Mouse (Mus musculus) liver, embryonic 16.5 days (tissue): Measurements from ENCODE around the gene Oprl1. TPM values are rescaled to one million over a fixed set of nuclear protein-coding genes. Genes with fewer than 3 reads are reported as not detected.

Experiments used
- ATAC-seq: fragments of 200-750 bp; cut with Nextera tagmentation; 2 replicates; pipeline ENCODE4 v1.8.0; 2017; ENCODE audit warnings: low read depth, mild to moderate bottlenecking, moderate number of reproducible peaks, moderate library complexity
- H3K27ac ChIP-seq: fragments of 300-500 bp; sonication (generic); 2 replicates; pipeline ENCODE4 v1.5.1; 2014; ENCODE audit warnings: mild to moderate bottlenecking, low read length
- H3K27me3 ChIP-seq: fragments of 300-500 bp; sonication (generic); 2 replicates; pipeline ENCODE4 v1.6.1; 2014; ENCODE audit warnings: low read depth, low read length, mixed read lengths; ENCODE audit not compliant: control insufficient read depth, insufficient read depth
- H3K36me3 ChIP-seq: fragments of 300-500 bp; sonication (generic); 2 replicates; pipeline ENCODE4 v1.6.1; 2014; ENCODE audit warnings: mild to moderate bottlenecking; ENCODE audit not compliant: control insufficient read depth, insufficient read depth
- H3K4me1 ChIP-seq: fragments of 300-500 bp; sonication (generic); 2 replicates; pipeline ENCODE4 v1.6.1; 2014; ENCODE audit warnings: low read depth, low read length, mixed read lengths; ENCODE audit not compliant: control insufficient read depth
- H3K4me2 ChIP-seq: fragments of 300-500 bp; sonication (generic); 2 replicates; pipeline ENCODE4 v1.6.1; 2014; ENCODE audit warnings: low read depth, low read length, mixed read lengths
- H3K4me3 ChIP-seq: fragments of 300-500 bp; sonication (generic); 2 replicates; pipeline ENCODE4 v1.5.1; 2014; ENCODE audit warnings: low read depth, mild to moderate bottlenecking, low read length
- H3K9ac ChIP-seq: fragments of 300-500 bp; sonication (generic); 2 replicates; pipeline ENCODE4 v1.6.1; 2014; ENCODE audit warnings: low read depth, low read length
- H3K9me3 ChIP-seq: fragments of 300-500 bp; sonication (generic); replicated peaks from 2 replicates; pipeline ENCODE4 v1.6.1; 2016; ENCODE audit warnings: low read length; ENCODE audit not compliant: control insufficient read depth
- WGBS: fragments of 180-500 bp; shearing (Covaris S2); extraction: QIAGEN DNeasy Blood & Tissue Kit; methylation state at CpG from one replicate; pipeline ENCODE4 v1.1.7; 2014; ENCODE audit not compliant: insufficient replicate concordance; 5-methylcytosine and 5-hydroxymethylcytosine counted together
- polyA plus RNA-seq: library from polyadenylated mRNA; unstranded; fragments of >200 nt; fragmentation: Nextera tagmentation; extraction: Ambion mirVana; gene quantifications from 2 replicates; pipeline ENCODE4 v1.2.1, GENCODE M21; 2015

The Oprl1 gene
- polyA plus RNA-seq, 1 experiment from 2014 or later = 0.11 TPM

DNA sequence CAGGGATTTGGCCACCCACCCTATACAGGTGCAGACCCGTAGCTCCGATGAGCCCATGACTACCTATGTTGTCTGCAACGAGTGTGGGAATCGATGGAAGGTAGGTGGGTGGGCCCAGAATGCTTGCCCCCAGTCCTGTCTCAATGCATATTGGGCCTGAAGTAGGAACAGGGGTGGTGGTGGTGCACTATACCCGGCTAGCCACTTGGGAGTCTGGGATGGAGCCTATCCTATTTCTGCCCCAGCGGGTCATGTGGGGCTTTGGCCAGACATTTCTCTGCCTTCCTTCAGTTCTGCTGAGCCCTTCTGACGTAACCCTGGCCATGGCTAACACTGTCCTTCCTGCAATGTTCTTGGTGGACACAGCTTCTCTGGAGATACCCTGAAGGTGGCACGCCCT, 27.2 kb upstream of the Oprl1 start:
- no peak for ATAC-seq
- WGBS = 77% methylated on average over 8 of the region's 8 CpGs
- H3K27ac ChIP-seq = no peak overlapping the region
- H3K9ac ChIP-seq = no peak overlapping the region
- no peaks in the 10 kb centered on the region for H3K36me3 ChIP-seq
- H3K4me1 ChIP-seq = no peaks in the 10 kb centered on the region
- H3K9me3 ChIP-seq = no peaks in the 10 kb centered on the region
- H3K4me3 ChIP-seq = no peak overlapping the region
- no peaks in the 10 kb centered on the region for H3K27me3 ChIP-seq
- H3K4me2 ChIP-seq = no peak overlapping the region

DNA sequence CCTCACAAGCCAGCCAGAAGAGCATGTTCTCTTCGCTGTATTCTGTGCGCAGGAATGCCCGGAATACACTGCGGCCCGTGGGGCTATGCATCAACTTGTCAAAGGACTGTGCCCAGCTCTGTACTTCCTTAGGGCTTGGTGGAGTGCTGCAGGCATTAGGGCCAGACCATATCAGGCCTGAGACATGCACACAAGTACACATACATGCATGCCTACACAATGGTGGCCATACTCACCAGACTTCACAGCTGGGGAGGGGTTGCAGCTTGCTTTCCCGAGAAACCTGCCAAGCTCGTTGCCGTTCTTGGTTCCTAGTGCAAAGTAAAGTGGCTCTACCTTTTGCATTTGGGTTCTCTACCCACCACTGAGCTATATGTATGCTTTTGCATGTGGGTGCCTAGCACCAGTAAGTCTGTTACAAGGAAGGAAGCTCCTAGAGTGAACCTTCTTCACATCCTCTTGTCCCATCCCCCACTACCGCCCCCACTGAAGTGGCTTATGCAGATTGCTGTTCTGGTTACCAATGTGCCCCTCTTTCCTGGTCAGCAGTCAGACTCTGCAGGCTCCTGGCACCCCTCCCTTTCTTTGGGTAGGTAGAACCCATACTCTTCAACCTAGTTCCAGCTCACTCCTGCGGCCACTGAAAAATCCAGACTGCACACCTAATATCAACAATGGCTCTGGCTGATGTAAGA, 25.2 kb upstream of the Oprl1 start:
- ATAC-seq = no peak
- Histone ChIP-seq H3K4me2 (no peak overlapping the region), H3K27me3 (peaks cover 8% of the 10 kb centered on the region), H3K4me1 (no peaks in the 10 kb centered on the region; the same call in 1 of the 2 replicates), H3K9me3 (no peaks in the 10 kb centered on the region), H3K27ac (no peak overlapping the region), H3K36me3 (no peaks in the 10 kb centered on the region), H3K4me3 (no peak overlapping the region), H3K9ac (no peak overlapping the region)
- 72% methylated on average over 10 of the region's 10 CpGs for WGBS

DNA sequence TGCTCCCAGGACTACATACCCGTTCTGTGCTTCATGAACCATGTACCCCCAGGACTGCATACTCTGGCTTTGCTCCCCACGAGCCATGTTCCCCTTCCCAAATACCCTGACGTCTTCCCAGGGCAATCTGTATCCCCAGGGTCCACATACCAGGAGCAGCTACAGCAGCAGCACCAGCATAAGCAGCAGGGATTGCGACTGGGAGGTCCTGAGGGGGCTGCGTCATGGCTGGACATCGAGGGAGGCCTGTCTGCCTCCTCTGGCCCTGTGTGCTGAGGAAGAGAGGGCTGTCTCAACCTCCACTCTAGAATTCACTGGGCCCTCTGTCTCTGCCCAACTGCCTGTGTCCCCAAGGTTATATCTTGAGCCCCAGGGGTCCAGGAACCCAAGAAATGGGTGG, 23.7 kb upstream of the Oprl1 start:
- peak overlapping the region; percentile 49 for H3K4me3 ChIP-seq
- peaks cover 15% of the 10 kb centered on the region for H3K27me3 ChIP-seq
- ATAC-seq = no peak
- H3K9me3 ChIP-seq = no peaks in the 10 kb centered on the region
- H3K4me1 ChIP-seq = no peaks in the 10 kb centered on the region; the same call in 1 of the 2 replicates
- peak overlapping the region; percentile 12; the same call in 1 of the 2 replicates for H3K9ac ChIP-seq
- H3K4me2 ChIP-seq = peak overlapping the region; percentile 37
- no peak overlapping the region for H3K27ac ChIP-seq
- WGBS = 51% methylated on average over 6 of the region's 6 CpGs
- H3K36me3 ChIP-seq = no peaks in the 10 kb centered on the region

DNA sequence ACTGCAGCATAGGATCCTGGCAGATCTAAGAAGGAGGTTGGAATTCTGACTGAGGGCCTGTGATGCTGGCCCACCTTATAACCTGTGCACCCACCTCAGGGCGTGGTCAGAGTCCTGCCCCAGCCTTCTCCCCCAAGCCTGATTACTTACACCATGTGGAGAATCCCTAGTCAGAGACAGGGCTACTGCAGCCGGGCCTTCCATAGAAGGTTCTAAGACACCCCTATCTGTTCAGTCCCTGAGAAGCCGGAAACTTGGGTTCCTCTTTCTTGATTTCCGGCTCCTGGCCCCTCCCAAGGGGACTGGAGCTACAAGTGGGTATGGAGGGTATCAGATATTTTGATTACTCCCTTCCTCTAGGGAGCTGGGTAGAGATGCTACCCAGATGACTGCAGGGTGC, 23.2 kb upstream of the Oprl1 start:
- Histone ChIP-seq H3K4me1 (no peaks in the 10 kb centered on the region; the same call in 1 of the 2 replicates), H3K27ac (no peak overlapping the region), H3K4me2 (peak overlapping the region; percentile 37), H3K9me3 (no peaks in the 10 kb centered on the region), H3K27me3 (peaks cover 15% of the 10 kb centered on the region), H3K36me3 (no peaks in the 10 kb centered on the region), H3K4me3 (peak overlapping the region; percentile 49), H3K9ac (no peak overlapping the region)
- no peak for ATAC-seq
- 26% methylated on average over 4 of the region's 4 CpGs for WGBS

DNA sequence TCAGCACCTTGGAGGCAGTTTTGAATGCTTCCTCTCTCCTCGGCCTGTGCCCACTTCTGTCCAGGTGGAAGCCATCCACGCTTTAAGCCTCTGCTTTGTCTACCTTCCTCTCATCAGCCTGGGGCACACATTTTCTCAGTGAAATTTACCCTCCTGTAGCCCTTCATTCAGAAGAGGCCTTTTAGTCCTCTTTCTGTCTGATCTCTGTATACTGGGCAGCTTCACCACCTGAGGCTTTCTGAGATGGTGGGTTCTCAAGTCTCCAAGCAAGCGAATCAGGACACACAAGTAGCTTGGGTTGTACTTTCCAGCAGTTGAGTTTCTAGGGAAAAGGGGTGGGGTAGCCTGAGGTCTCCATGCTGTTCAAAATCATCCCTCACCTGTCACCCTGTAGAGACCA, 22.5 kb upstream of the Oprl1 start:
- peak overlapping the region; percentile 49 for H3K4me3 ChIP-seq
- ATAC-seq = no peak
- no peaks in the 10 kb centered on the region; the same call in 1 of the 2 replicates for H3K4me1 ChIP-seq
- H3K27ac ChIP-seq = no peak overlapping the region
- 48% methylated on average over 3 of the region's 3 CpGs for WGBS
- H3K9me3 ChIP-seq = no peaks in the 10 kb centered on the region
- peaks cover 15% of the 10 kb centered on the region for H3K27me3 ChIP-seq
- H3K9ac ChIP-seq = no peak overlapping the region
- H3K36me3 ChIP-seq = no peaks in the 10 kb centered on the region
- peak overlapping the region; percentile 67 for H3K4me2 ChIP-seq

DNA sequence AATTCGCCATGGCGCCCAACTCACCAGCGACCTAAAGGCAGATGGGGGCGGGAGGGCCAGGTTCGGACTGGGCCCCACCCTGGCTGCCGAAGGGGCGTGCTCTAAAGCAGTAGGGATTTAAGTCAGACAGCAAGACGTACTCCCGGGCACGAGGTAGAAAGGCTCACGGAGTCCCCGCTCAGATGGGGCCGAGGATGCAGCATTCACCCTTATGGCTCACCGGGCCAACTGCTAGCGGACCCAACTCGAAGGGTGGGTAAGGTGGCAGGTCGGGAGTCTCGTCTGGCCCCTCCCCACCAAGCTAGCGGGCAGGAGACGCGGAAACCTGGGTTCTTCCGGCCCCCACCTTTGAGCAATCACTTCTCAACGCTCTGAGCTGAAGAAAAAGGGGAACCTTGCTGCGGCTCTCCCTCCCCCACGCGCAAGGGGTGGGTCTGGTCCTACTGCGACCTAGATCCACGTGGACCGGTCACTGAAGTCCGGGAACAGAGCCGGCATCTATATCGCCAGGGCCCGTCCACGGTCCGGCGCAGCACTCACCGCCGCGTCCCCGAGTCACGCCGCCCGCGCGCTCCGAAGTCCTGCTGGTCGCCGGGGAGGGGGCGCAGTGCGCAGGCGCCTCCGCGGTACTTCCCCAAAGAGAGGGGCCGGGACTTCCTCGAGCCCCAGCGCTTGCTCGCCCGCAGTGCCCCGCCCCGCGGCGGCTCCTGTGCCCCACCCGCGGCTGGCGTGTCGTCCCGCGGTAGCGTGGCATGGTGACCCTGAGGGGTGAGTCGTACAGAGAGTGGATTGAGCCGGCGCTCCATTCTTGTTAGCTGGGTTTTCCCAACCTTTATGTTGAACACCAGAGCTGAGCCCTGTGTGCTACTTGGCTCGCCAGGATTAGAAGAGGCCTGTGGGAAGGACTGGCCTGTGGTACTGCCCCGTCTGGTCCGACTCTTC, 21.2 kb upstream of the Oprl1 start, which contains the start of gene Rgs19:
Gene Rgs19 (minus strand): TSS at position 639 of the 942 bp plus-strand sequence.
- Histone ChIP-seq H3K36me3 (no peaks in the 10 kb centered on the region), H3K27me3 (peaks cover 15% of the 10 kb centered on the region), H3K4me3 (peak within 1 kb of the TSS; percentile 49), H3K9me3 (no peaks in the 10 kb centered on the region), H3K27ac (peak within 1 kb of the TSS; percentile 10; the same call in 1 of the 2 replicates), H3K4me1 (no peaks in the 10 kb centered on the region; the same call in 1 of the 2 replicates), H3K4me2 (peak within 1 kb of the TSS; percentile 67), H3K9ac (peak within 1 kb of the TSS; percentile 38)
- peak; percentile 74 for ATAC-seq
- under 1% methylated on average over 74 of the region's 75 CpGs for WGBS

DNA sequence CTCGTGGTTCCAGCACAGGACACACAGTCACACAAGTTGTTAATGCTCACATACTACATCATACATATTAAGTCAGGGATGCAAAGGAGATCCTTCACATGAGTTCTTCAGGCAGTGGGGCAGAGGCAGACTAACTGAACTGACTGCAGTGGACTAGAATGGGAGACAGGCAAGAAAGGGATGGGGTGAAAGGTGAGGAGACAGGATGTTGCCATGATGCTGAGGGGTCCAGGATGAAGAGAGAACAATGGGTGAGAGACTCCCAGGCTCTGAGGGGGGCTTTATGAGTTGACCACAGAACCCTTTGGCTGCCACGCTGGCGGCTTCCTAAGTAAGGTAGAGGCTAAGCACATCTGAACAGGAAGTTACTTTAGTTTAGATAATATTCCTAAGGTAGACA, 20.2 kb upstream of the Oprl1 start:
- Histone ChIP-seq H3K4me2 (peak overlapping the region; percentile 67), H3K27ac (no peak overlapping the region), H3K4me3 (no peak overlapping the region), H3K36me3 (no peaks in the 10 kb centered on the region), H3K9ac (no peak overlapping the region), H3K9me3 (no peaks in the 10 kb centered on the region), H3K27me3 (peaks cover 15% of the 10 kb centered on the region), H3K4me1 (no peaks in the 10 kb centered on the region; the same call in 1 of the 2 replicates)
- ATAC-seq = no peak
- WGBS = 62% methylated on average over 3 of the region's 3 CpGs

DNA sequence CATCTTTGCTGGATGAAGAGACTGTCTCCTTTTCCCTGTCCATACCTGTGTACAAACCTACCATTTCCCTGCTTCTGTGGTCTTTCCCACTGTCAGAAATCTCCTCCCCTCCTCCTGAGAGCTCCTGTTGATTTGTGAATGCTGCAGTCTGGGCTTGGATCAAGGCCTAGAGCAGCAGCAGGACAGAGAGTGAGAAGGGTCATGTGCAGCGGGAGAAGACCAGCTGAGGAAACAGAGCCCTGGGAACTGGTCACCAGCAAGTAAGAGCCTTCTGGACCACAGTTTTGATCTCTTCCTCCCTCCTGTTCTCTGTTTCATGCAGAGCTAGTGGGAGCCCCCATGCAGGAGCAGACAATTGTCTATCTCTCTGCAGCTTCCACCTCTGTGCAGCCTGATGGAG, 19.0 kb upstream of the Oprl1 start:
- no peaks in the 10 kb centered on the region; the same call in 1 of the 2 replicates for H3K4me1 ChIP-seq
- no peak for ATAC-seq
- H3K36me3 ChIP-seq = no peaks in the 10 kb centered on the region
- no peak overlapping the region for H3K9ac ChIP-seq
- H3K9me3 ChIP-seq = no peaks in the 10 kb centered on the region
- WGBS = 84% methylated on average over 1 of the region's 1 CpGs
- H3K27me3 ChIP-seq = peaks cover 15% of the 10 kb centered on the region
- no peak overlapping the region for H3K4me3 ChIP-seq
- H3K27ac ChIP-seq = no peak overlapping the region
- H3K4me2 ChIP-seq = no peak overlapping the region
